Mouse (Mus musculus) ES-E14 (cell line): Measurements from ENCODE around the gene Prkcb. TPM values are rescaled to one million over a fixed set of nuclear protein-coding genes. Genes with fewer than 3 reads are reported as not detected.

Source experiments
- DNase-seq: peaks from one replicate; pipeline ENCODE4 v3.0.0-alpha.2; 2013; ENCODE audit warnings: low read depth, low spot score
- H3K27ac ChIP-seq: 2 replicates; pipeline ENCODE4 v1.5.1; 2012; ENCODE audit warnings: low read depth, mild to moderate bottlenecking, low read length, moderate library complexity, mixed read lengths; ENCODE audit not compliant: poor library complexity, insufficient read depth, severe bottlenecking
- H3K36me3 ChIP-seq: 2 replicates; pipeline ENCODE4 v1.6.1; 2012; ENCODE audit warnings: mild to moderate bottlenecking, low read length, moderate library complexity, mixed read lengths; ENCODE audit not compliant: control insufficient read depth, poor library complexity, insufficient read depth, severe bottlenecking
- H3K4me1 ChIP-seq, 2 experiments: fragments of 150-350 bp in 1 of 2; sonication (generic) in 1 of 2; 2 replicates each; pipeline ENCODE4 v1.6.1; 2012; ENCODE audit warnings: low read length in 2 of 2, mild to moderate bottlenecking in 1 of 2, mixed read lengths in 1 of 2; ENCODE audit not compliant: control insufficient read depth in 2 of 2, insufficient read depth in 2 of 2, poor library complexity in 1 of 2
- H3K4me3 ChIP-seq, 2 experiments: fragments of 150-350 bp in 1 of 2; sonication (generic) in 1 of 2; 2 replicates each; pipeline ENCODE4 v1.5.1; 2012; ENCODE audit warnings: low read length in 2 of 2, low read depth in 1 of 2, mild to moderate bottlenecking in 1 of 2, mixed read lengths in 1 of 2; ENCODE audit not compliant: insufficient read depth in 1 of 2, poor library complexity in 1 of 2, severe bottlenecking in 1 of 2
- H3K9ac ChIP-seq: 2 replicates; pipeline ENCODE4 v1.6.1; 2012; ENCODE audit warnings: low read depth, mild to moderate bottlenecking, low read length, mixed read lengths; ENCODE audit not compliant: poor library complexity, insufficient read depth, severe bottlenecking
- H3K9me3 ChIP-seq: fragments of 150-350 bp; sonication (generic); 2 replicates; pipeline ENCODE4 v1.6.1; 2012; ENCODE audit warnings: low read depth, mild to moderate bottlenecking, low read length; ENCODE audit not compliant: control insufficient read depth, insufficient read depth
- CHD2 ChIP-seq: IDR thresholded peaks from 2 replicates; pipeline ENCODE4 v1.6.1; 2014; ENCODE audit warnings: mild to moderate bottlenecking, low read depth, low read length, inconsistent platforms
- HCFC1 ChIP-seq: IDR thresholded peaks from 2 replicates; pipeline ENCODE4 v1.6.1; 2012; ENCODE audit warnings: low read length, inconsistent platforms, borderline replicate concordance; ENCODE audit not compliant: insufficient read depth
- MAFK ChIP-seq: IDR thresholded peaks from 2 replicates; pipeline ENCODE4 v1.6.1; 2014; ENCODE audit warnings: mild to moderate bottlenecking, low read depth, low read length, inconsistent platforms; ENCODE audit not compliant: insufficient read depth
- ZC3H11A ChIP-seq: IDR thresholded peaks from 2 replicates; pipeline ENCODE4 v1.6.1; 2012; ENCODE audit warnings: low read depth, mild to moderate bottlenecking, inconsistent platforms, low read length, borderline replicate concordance
- ZNF384 ChIP-seq: IDR thresholded peaks from 2 replicates; pipeline ENCODE4 v1.6.1; 2012; ENCODE audit warnings: low read depth, low read length, inconsistent platforms
- in situ Hi-C, 2 experiments: fragments of 600-800 bp; cut with MboI; formaldehyde crosslinking; loops; one replicate each; pipeline ENCODE4 v1.15.1; 2025; ENCODE audit warnings: low sequenced_read_pairs in 2 of 2, inconsistent platforms in 1 of 2; ENCODE audit not compliant: unreplicated experiment in 2 of 2
- total RNA-seq: library from RNA; depleted of rRNA; stranded (reverse); fragments of 300-350 nt; gene quantifications from 2 replicates; pipeline ENCODE4 v1.2.3, GENCODE M21; 2012

Prkcb gene
- total RNA-seq, 1 experiment, result 6.1 TPM

- in situ Hi-C loops, result no loop called here
- H3K36me3 ChIP-seq, result no peaks in the 10 kb centered on the region
- H3K9ac ChIP-seq, result no peak overlapping the region
- H3K4me3 ChIP-seq, result no peak overlapping the region
- H3K27ac ChIP-seq, result no peak overlapping the region
- H3K9me3 ChIP-seq, result no peaks in the 10 kb centered on the region
- TF ChIP-seq MAFK, result no peak
- TF ChIP-seq ZC3H11A, result no peak
- TF ChIP-seq HCFC1, result no peak
- TF ChIP-seq ZNF384, result no peak
- no peak for TF ChIP-seq CHD2
- no peak for DNase-seq
- no peaks in the 10 kb centered on the region for H3K4me1 ChIP-seq
These were observed 63.3 kb downstream of the Prkcb start for GRCm38 (mm10) chr7:122351816-122352215.

- Histone ChIP-seq H3K4me1 (no peaks in the 10 kb centered on the region), H3K36me3 (no peaks in the 10 kb centered on the region), H3K9ac (no peak overlapping the region), H3K27ac (no peak overlapping the region), H3K9me3 (no peaks in the 10 kb centered on the region), H3K4me3 (no peak overlapping the region)
- DNase-seq, result no peak
- no peak for TF ChIP-seq CHD2
- no peak for TF ChIP-seq ZC3H11A
- TF ChIP-seq MAFK, result no peak
- no peak for TF ChIP-seq ZNF384
- no peak for TF ChIP-seq HCFC1
- in situ Hi-C loops, result no loop called here
These were observed 64.2 kb downstream of the Prkcb start for GRCm38 (mm10) chr7:122352566-122353277.

- no peak for DNase-seq
- H3K36me3 ChIP-seq, result no peaks in the 10 kb centered on the region
- H3K4me1 ChIP-seq, result no peaks in the 10 kb centered on the region
- H3K4me3 ChIP-seq, result no peak overlapping the region
- H3K27ac ChIP-seq, result no peak overlapping the region
- no peak overlapping the region for H3K9ac ChIP-seq
- in situ Hi-C loops, result no loop called here
- no peaks in the 10 kb centered on the region for H3K9me3 ChIP-seq
- TF ChIP-seq MAFK (no peak), CHD2 (no peak)
These were observed 64.8 kb downstream of the Prkcb start for GRCm38 (mm10) chr7:122353329-122353728.

GRCm38 (mm10) chr7:122356941-122357340 is 68.4 kb downstream of the Prkcb start:
- in situ Hi-C loops, result no loop called here
- H3K4me1 ChIP-seq, result no peaks in the 10 kb centered on the region
- H3K4me3 ChIP-seq, result no peak overlapping the region
- H3K36me3 ChIP-seq, result no peaks in the 10 kb centered on the region
- DNase-seq, result no peak
- H3K27ac ChIP-seq, result no peak overlapping the region
- H3K9ac ChIP-seq, result no peak overlapping the region
- no peaks in the 10 kb centered on the region for H3K9me3 ChIP-seq
- TF ChIP-seq ZNF384, result no peak
- no peak for TF ChIP-seq HCFC1
- no peak for TF ChIP-seq MAFK
- no peak for TF ChIP-seq ZC3H11A
- no peak for TF ChIP-seq CHD2

GRCm38 (mm10) chr7:122357847-122358246 is 69.3 kb downstream of the Prkcb start:
- no peak overlapping the region for H3K4me3 ChIP-seq
- no peak overlapping the region for H3K27ac ChIP-seq
- DNase-seq, result no peak
- no peaks in the 10 kb centered on the region for H3K9me3 ChIP-seq
- in situ Hi-C loops, result no loop called here
- no peaks in the 10 kb centered on the region for H3K4me1 ChIP-seq
- no peaks in the 10 kb centered on the region for H3K36me3 ChIP-seq
- no peak for TF ChIP-seq CHD2
- no peak overlapping the region for H3K9ac ChIP-seq
